Mouse (Mus musculus) forelimb bud, embryonic 11.5 days (tissue): ENCODE results near the gene 4930503B20Rik.

Experiments
- DNase-seq: peaks from one replicate; pipeline ENCODE4 v3.0.0-alpha.2; 2012; ENCODE audit warnings: low read depth, low spot score

The 4930503B20Rik gene

GRCm38 (mm10) chr3:146599198-146599900, 51.8 kb downstream of the 4930503B20Rik start:
- DNase-seq: no peak

GRCm38 (mm10) chr3:146598411-146598810, 52.7 kb downstream of the 4930503B20Rik start:
- no peak for DNase-seq

GRCm38 (mm10) chr3:146596864-146597263, 54.3 kb downstream of the 4930503B20Rik start:
- DNase-seq: no peak

- DNase-seq: no peak
Measured at GRCm38 (mm10) chr3:146596387-146596786, 54.7 kb downstream of the 4930503B20Rik start.

GRCm38 (mm10) chr3:146595440-146595839, 55.7 kb downstream of the 4930503B20Rik start:
- no peak for DNase-seq
